Mouse (Mus musculus): ENCODE results near the gene Tbc1d2b.

The Tbc1d2b gene

GRCm38 (mm10) chr9:90242291-90242690 is 28.3 kb downstream of the Tbc1d2b start:
- DNase-seq: peak in 1 of 2 experiments; percentile 14

- peak in 1 of 2 experiments; percentile 27 for DNase-seq
Measured at GRCm38 (mm10) chr9:90241618-90242017, 29.0 kb downstream of the Tbc1d2b start.

GRCm38 (mm10) chr9:90241041-90241440 is 29.6 kb downstream of the Tbc1d2b start:
- DNase-seq: no peak

GRCm38 (mm10) chr9:90240560-90240959 is 30.0 kb downstream of the Tbc1d2b start:
- no peak for DNase-seq

- DNase-seq: no peak
Measured at GRCm38 (mm10) chr9:90237232-90238062, 33.2 kb downstream of the Tbc1d2b start.

- no peak for DNase-seq
Measured at GRCm38 (mm10) chr9:90236817-90237216, 33.8 kb downstream of the Tbc1d2b start.

- no peak for DNase-seq
Measured at GRCm38 (mm10) chr9:90235258-90235882, 35.2 kb downstream of the Tbc1d2b start.

- no peak for DNase-seq
Measured at GRCm38 (mm10) chr9:90234786-90235185, 35.8 kb downstream of the Tbc1d2b start.

GRCm38 (mm10) chr9:90233906-90234419 is 36.6 kb downstream of the Tbc1d2b start:
- no peak for DNase-seq

GRCm38 (mm10) chr9:90232781-90233690 is 37.6 kb downstream of the Tbc1d2b start:
- DNase-seq: no peak

- DNase-seq: peak; percentile 48 to 66
Measured at GRCm38 (mm10) chr9:90227171-90227570, 43.4 kb downstream of the Tbc1d2b start.

GRCm38 (mm10) chr9:90226742-90227096 is 43.9 kb downstream of the Tbc1d2b start:
- no peak for DNase-seq

- DNase-seq: peak; percentile 45 to 52
Measured at GRCm38 (mm10) chr9:90226081-90226741, 44.4 kb downstream of the Tbc1d2b start.

- no peak for DNase-seq
Measured at GRCm38 (mm10) chr9:90222275-90222674, 48.3 kb downstream of the Tbc1d2b start.

- no peak for DNase-seq
Measured at GRCm38 (mm10) chr9:90217501-90217900, 53.1 kb downstream of the Tbc1d2b start.

GRCm38 (mm10) chr9:90216259-90217001 is 54.2 kb downstream of the Tbc1d2b start:
- DNase-seq: no peak

GRCm38 (mm10) chr9:90213127-90213526 is 57.5 kb downstream of the Tbc1d2b start:
- DNase-seq: no peak

GRCm38 (mm10) chr9:90208655-90209054 is 61.9 kb downstream of the Tbc1d2b start:
- DNase-seq: no peak

GRCm38 (mm10) chr9:90207808-90208207 is 62.8 kb downstream of the Tbc1d2b start:
- DNase-seq: no peak

GRCm38 (mm10) chr9:90206500-90206899 is 64.1 kb downstream of the Tbc1d2b start:
- peak; percentile 72 to 95 for DNase-seq

GRCm38 (mm10) chr9:90204396-90204915 is 66.1 kb downstream of the Tbc1d2b start:
- peak in 1 of 2 experiments; percentile 50 for DNase-seq

All from kidney, postnatal 36 days (tissue).